Mouse (Mus musculus): ENCODE data around the gene Gps2. TPM values are rescaled to one million over a fixed set of nuclear protein-coding genes. Genes with fewer than 3 reads are reported as not detected.

The Gps2 gene
- polyA plus RNA-seq, 1 experiment = 116 TPM

DNA sequence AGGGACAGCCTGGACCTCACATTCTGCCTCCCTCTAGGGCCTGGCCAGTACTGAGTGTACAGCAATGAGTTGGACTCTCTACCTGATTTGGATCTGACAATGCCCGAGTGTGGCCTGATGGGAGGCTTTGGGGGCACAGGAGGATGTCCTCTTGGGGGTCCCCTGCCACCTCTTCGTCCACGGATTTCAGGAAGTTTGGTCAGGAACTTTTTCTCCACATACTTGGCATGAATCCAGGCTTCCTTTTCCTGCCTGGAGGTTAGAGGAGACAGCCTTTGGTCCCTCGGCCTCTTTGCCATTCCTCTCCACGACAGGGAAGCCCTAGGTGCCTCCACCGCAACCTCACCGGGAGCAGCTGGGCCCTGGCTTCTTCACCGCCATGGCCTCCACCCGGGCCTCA lies 29.4 kb upstream of the Gps2 start:
- H3K9me3 ChIP-seq = no peaks in the 10 kb centered on the region
- TF ChIP-seq FLI1 (IDR thresholded peaks at IDR 0.05; ENCODE audit: low read length) = no peak
- no peak for TF ChIP-seq GATA1 (IDR thresholded peaks at IDR 0.05; ENCODE audit: borderline replicate concordance, low read length)
- H3K4me3 ChIP-seq (replicated peaks) = no peak overlapping the region
- peaks cover 51% of the 10 kb centered on the region for H3K4me1 ChIP-seq
- no peaks in the 10 kb centered on the region for H3K27me3 ChIP-seq (replicated peaks)
- peaks cover 63% of the 10 kb centered on the region for H3K36me3 ChIP-seq (replicated peaks; ENCODE audit: low read length)

DNA sequence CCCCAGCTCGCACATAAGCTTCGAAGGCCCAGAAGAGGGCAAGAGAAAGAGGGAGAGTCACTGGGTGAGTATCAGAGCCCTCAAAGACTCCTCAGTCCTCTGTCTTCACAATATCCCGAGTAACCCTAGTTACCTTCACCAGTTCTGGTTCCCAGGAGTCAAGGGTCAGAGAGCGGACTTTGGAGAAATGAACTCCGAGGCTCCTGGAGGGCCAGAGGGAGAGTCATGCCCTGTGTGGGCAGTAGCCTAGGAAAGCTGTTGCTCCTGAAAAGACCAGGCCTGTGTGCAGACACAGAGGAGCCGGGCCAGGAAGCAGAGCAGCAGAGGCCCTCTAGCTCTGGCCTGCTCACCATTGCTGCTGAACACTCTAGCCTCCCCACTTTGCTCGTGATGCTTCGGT lies 29.0 kb upstream of the Gps2 start:
- Histone ChIP-seq H3K4me3 (replicated peaks) (no peak overlapping the region), H3K4me1 (peaks cover 51% of the 10 kb centered on the region), H3K27me3 (replicated peaks) (no peaks in the 10 kb centered on the region), H3K36me3 (replicated peaks; ENCODE audit: low read length) (peaks cover 66% of the 10 kb centered on the region), H3K9me3 (no peaks in the 10 kb centered on the region)
- no peak for TF ChIP-seq FLI1 (IDR thresholded peaks at IDR 0.05; ENCODE audit: low read length)
- TF ChIP-seq GATA1 (IDR thresholded peaks at IDR 0.05; ENCODE audit: borderline replicate concordance, low read length) = no peak

DNA sequence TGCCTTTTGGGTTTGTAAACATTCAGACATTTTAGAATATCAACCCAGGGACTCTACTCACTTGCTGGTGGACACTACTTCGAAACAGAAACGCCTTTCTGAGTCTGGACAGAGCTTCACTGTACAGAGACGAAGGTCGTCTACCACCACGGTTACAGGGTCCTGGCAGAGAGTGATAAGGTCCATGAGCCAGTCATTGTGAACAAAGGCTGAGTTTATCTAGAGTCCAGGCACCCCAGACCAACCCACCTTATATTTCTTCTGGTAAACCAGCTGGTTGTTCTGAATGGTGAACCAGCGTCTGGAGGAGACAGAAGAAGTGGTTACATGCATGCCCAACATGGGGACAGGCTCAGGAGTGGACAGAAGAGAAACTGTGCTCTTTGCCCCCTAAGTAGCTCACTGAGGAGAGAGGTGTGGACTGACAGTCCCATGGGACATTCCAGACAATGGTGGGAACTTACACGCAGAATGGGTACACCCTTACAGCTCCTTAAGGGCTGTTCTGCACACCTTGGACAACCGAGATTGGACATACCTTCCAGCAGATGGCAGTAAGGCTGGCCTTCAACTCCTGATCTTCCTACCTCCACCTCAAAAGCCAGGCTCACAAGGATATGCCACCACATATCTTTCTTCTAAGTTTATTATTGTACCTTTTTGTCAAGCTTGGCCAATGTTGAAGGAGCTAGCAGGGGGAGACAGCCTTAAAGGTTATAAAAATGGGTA lies 26.6 kb upstream of the Gps2 start:
- no peaks in the 10 kb centered on the region for H3K9me3 ChIP-seq
- no peak overlapping the region for H3K4me3 ChIP-seq (replicated peaks)
- peaks cover 79% of the 10 kb centered on the region for H3K36me3 ChIP-seq (replicated peaks; ENCODE audit: low read length)
- H3K4me1 ChIP-seq = peaks cover 49% of the 10 kb centered on the region
- no peaks in the 10 kb centered on the region for H3K27me3 ChIP-seq (replicated peaks)
- TF ChIP-seq GATA1 (IDR thresholded peaks at IDR 0.05; ENCODE audit: borderline replicate concordance, low read length) = no peak
- no peak for TF ChIP-seq FLI1 (IDR thresholded peaks at IDR 0.05; ENCODE audit: low read length)

DNA sequence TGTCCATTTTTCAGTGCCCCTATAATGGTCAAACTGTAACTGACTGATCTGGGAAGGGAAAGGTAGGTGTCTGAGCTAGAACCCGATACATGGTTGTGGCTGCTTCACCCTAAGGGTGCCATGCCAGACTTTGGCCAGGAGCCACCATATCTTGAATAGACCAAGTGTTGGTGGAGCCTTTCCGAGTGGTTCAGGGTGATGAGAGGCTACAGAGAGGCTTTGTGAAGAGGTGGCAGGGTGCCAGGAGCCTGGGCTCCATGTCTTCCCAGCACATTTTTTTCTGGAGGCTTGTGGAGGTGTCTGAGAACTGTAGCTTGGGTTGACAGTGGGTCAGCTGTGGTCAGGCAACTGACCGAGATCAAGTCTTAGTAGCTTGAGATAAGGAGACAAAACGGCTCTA lies 22.2 kb upstream of the Gps2 start:
- no peaks in the 10 kb centered on the region for H3K9me3 ChIP-seq
- H3K4me1 ChIP-seq = peaks cover 71% of the 10 kb centered on the region
- H3K4me3 ChIP-seq (replicated peaks) = no peak overlapping the region
- no peaks in the 10 kb centered on the region for H3K27me3 ChIP-seq (replicated peaks)
- TF ChIP-seq GATA1 (IDR thresholded peaks at IDR 0.05; ENCODE audit: borderline replicate concordance, low read length) = no peak
- TF ChIP-seq FLI1 (IDR thresholded peaks at IDR 0.05; ENCODE audit: low read length) = no peak
- peaks cover 41% of the 10 kb centered on the region for H3K36me3 ChIP-seq (replicated peaks; ENCODE audit: low read length)

DNA sequence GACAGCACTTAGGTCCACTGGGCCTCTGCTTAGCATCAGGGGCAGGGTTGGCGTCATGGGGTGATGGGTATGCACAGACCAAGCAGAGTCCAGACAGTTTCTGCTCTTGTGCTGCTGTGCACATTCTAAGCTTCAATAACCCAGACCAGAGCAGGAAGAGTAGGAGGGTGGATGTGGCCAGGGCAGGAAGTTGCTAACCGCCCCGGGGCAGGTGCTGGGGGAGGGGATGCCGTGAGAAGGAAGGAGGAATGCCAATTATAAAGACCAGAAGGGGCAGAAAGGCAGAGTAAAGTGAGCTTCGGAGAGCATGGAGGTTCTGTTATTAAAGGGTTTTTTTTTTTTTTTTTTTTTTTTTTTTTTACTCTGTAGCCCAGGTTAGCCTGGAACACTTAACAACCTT lies 19.0 kb upstream of the Gps2 start:
- Histone ChIP-seq H3K9me3 (no peaks in the 10 kb centered on the region), H3K27me3 (replicated peaks) (no peaks in the 10 kb centered on the region), H3K36me3 (replicated peaks; ENCODE audit: low read length) (peaks cover 12% of the 10 kb centered on the region), H3K4me3 (replicated peaks) (peak overlapping the region; percentile 88), H3K4me1 (peaks cover 78% of the 10 kb centered on the region)
- no peak for TF ChIP-seq FLI1 (IDR thresholded peaks at IDR 0.05; ENCODE audit: low read length)
- no peak for TF ChIP-seq GATA1 (IDR thresholded peaks at IDR 0.05; ENCODE audit: borderline replicate concordance, low read length)

DNA sequence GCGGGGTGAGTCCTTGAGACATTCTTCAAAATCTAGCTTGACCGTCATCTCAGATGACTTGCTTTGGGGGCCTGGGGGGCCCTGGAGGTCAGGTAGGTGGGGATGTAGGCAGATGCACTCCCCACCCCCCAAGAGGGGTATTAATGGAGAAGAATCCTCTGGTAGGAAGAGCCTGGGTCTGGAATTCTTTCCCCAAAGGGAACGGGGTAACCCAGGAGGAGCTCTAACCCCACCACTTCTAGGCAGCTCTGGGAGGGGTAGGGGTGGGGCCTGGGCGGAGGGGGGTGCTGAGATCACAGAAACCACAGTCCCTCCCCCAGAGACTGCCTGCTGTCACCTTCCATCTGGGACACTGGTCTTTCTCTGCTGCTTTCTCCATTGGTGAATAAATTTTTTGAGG lies 18.4 kb upstream of the Gps2 start, which contains the start of gene Acap1:
Acap1 (minus strand) TSS at position 249 of the 400 bp plus-strand sequence.
- Histone ChIP-seq H3K36me3 (replicated peaks; ENCODE audit: low read length) (peaks cover 6% of the 10 kb centered on the region), H3K4me1 (peaks cover 79% of the 10 kb centered on the region), H3K27me3 (replicated peaks) (no peaks in the 10 kb centered on the region), H3K4me3 (replicated peaks) (peak within 1 kb of the TSS; percentile 88), H3K9me3 (no peaks in the 10 kb centered on the region)
- no peak for TF ChIP-seq FLI1 (IDR thresholded peaks at IDR 0.05; ENCODE audit: low read length)
- no peak for TF ChIP-seq GATA1 (IDR thresholded peaks at IDR 0.05; ENCODE audit: borderline replicate concordance, low read length)

DNA sequence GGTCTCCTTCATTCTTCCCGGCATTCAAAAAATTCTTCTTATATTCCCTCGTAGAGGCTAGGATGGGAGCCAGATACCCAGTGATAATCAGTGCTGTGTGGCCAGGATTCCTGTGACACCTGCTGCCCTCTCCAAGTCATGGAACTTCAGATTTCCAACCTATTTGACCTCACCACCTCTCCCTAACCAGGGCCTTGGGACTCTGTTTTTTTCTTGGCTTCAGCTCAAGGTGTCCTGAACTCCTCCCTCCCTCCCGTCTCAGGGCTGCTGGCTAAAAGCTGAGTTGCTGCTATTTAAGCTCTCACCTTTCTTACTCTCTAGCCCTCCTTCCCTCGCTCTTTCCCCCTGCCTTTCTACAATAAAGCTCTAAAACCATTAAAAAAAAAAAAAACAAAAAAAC lies 13.8 kb upstream of the Gps2 start:
- peaks cover 67% of the 10 kb centered on the region for H3K4me1 ChIP-seq

DNA sequence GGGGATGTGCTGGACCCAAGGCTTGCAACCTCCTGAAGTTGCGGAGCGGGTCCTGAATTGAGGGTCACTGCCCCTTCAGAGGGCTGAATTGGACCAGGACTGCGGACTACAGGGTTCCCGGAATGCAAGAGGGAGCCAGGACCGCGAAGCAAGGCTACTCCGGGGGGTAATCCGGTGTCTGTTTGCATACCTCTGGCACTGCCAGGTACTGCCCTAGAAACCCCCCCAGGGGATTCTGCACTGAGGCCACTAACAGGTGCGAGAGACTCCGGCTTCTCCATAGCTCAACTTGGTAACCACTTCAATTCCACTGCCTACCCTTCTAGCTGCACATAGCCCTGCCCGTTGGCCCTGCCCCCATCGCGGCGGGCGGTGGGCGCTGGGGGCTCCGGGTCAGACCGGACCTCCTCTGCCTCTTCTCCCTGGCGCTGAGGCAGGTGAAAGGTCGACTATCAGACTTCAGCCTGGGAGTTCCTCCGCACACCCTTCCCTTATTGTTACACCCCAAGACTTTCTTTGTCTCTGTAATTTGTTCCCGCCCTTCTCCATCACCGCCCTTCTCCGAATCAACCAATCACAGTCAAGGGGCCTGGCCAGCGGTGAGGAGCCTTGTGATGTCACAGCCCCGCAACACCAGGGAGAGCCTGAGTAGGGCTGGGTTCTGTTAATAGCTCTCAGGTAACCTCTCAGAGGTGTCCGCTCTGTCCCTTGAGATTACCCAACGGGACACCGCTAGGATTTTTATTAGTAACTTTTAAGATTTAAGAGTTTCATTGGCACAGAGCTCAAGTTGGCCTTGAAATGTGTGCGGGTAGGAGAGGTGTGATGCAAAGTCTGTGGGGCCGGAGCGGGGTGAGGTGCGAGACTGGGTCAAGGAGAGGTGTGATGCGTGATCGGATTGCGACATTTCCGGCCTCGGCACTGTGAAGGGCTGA lies 12.9 kb upstream of the Gps2 start, which contains the start of the genes 2810408A11Rik and Neurl4:
2810408A11Rik (minus strand) TSS at position 517 of the 935 bp plus-strand sequence.
Neurl4 (plus strand) TSS at position 602 of the 935 bp plus-strand sequence.
- Histone ChIP-seq H3K9me3 (no peaks in the 10 kb centered on the region), H3K4me1 (peaks cover 58% of the 10 kb centered on the region), H3K27me3 (replicated peaks) (no peaks in the 10 kb centered on the region), H3K4me3 (replicated peaks) (peak within 1 kb of the TSS; percentile 97), H3K36me3 (replicated peaks; ENCODE audit: low read length) (peaks cover 27% of the 10 kb centered on the region)
- no peak for TF ChIP-seq FLI1 (IDR thresholded peaks at IDR 0.05; ENCODE audit: low read length)
- TF ChIP-seq GATA1 (IDR thresholded peaks at IDR 0.05; ENCODE audit: borderline replicate concordance, low read length) = no peak

More for the DNA sequence above, 13.8 kb upstream of the Gps2 start:
- H3K36me3 ChIP-seq (replicated peaks; ENCODE audit: low read length) = peaks cover 19% of the 10 kb centered on the region
- H3K4me3 ChIP-seq (replicated peaks) = no peak overlapping the region
- TF ChIP-seq GATA1 (IDR thresholded peaks at IDR 0.05; ENCODE audit: borderline replicate concordance, low read length) = no peak
- TF ChIP-seq FLI1 (IDR thresholded peaks at IDR 0.05; ENCODE audit: low read length) = no peak
- no peaks in the 10 kb centered on the region for H3K9me3 ChIP-seq
- H3K27me3 ChIP-seq (replicated peaks) = no peaks in the 10 kb centered on the region

DNA sequence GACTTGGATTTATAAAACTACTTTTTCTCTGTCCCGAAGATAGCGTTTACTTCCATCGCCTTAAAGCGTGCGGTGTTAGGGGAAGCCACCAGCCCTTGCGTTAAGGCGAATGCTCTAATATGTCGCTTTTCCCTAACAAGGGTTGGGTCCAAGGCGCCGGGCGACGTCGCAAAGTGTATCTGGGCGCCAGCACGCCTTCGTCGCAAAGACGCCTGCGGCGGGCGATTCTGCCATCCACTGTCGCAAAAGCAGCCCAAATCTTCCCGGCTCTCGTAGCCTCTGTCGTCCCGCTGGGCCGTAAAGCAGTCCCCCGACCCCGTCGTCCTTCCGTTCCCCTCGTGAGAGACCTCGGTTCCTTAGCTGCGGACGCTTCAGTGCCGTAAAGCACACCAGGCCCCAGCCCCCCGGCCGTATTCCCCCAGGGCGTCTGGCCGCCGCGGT lies 12.3 kb upstream of the Gps2 start:
- H3K36me3 ChIP-seq (replicated peaks; ENCODE audit: low read length) = peaks cover 34% of the 10 kb centered on the region
- peaks cover 55% of the 10 kb centered on the region for H3K4me1 ChIP-seq

More for the DNA sequence above, 12.3 kb upstream of the Gps2 start:
- no peaks in the 10 kb centered on the region for H3K9me3 ChIP-seq
- H3K4me3 ChIP-seq (replicated peaks) = peak overlapping the region; percentile 97
- TF ChIP-seq GATA1 (IDR thresholded peaks at IDR 0.05; ENCODE audit: borderline replicate concordance, low read length) = no peak
- TF ChIP-seq FLI1 (IDR thresholded peaks at IDR 0.05; ENCODE audit: low read length) = no peak
- no peaks in the 10 kb centered on the region for H3K27me3 ChIP-seq (replicated peaks)
